Mouse (Mus musculus) kidney, embryonic 14.5 days (tissue): ENCODE results near the gene Cdkal1. TPM values are rescaled to one million over a fixed set of nuclear protein-coding genes. Genes with fewer than 3 reads are reported as not detected.

Source experiments
- ATAC-seq: fragments of 200-750 bp; cut with Nextera tagmentation; 2 replicates; pipeline ENCODE4 v1.8.0; 2017; ENCODE audit warnings: moderate number of reproducible peaks, mild to moderate bottlenecking, moderate TSS enrichment, moderate library complexity; ENCODE audit not compliant: low FRiP score, low TSS enrichment
- H3K27ac ChIP-seq: fragments of 300-500 bp; sonication (generic); 2 replicates; pipeline ENCODE4 v1.5.1; 2014; ENCODE audit warnings: low read depth, mild to moderate bottlenecking, low read length, moderate library complexity, mixed read lengths
- H3K27me3 ChIP-seq: fragments of 300-500 bp; sonication (generic); 2 replicates; pipeline ENCODE4 v1.6.1; 2014; ENCODE audit warnings: mild to moderate bottlenecking, low read length; ENCODE audit not compliant: control insufficient read depth, insufficient read depth
- H3K36me3 ChIP-seq: fragments of 300-500 bp; sonication (generic); 2 replicates; pipeline ENCODE4 v1.6.1; 2014; ENCODE audit warnings: low read length, mixed read lengths; ENCODE audit not compliant: control insufficient read depth, insufficient read depth
- H3K4me1 ChIP-seq: fragments of 300-500 bp; sonication (generic); 2 replicates; pipeline ENCODE4 v1.6.1; 2014; ENCODE audit warnings: low read length, mixed read lengths; ENCODE audit not compliant: control insufficient read depth, insufficient read depth
- H3K4me2 ChIP-seq: fragments of 300-500 bp; sonication (generic); replicated peaks from 2 replicates; pipeline ENCODE4 v1.6.1; 2014; ENCODE audit warnings: low read depth, mild to moderate bottlenecking, low read length
- H3K4me3 ChIP-seq: fragments of 300-500 bp; sonication (generic); 2 replicates; pipeline ENCODE4 v1.5.1; 2014; ENCODE audit warnings: mild to moderate bottlenecking, low read length
- H3K9ac ChIP-seq: fragments of 300-500 bp; sonication (generic); 2 replicates; pipeline ENCODE4 v1.6.1; 2014; ENCODE audit warnings: low read depth, mild to moderate bottlenecking, low read length, moderate library complexity
- H3K9me3 ChIP-seq: fragments of 300-500 bp; sonication (generic); 2 replicates; pipeline ENCODE4 v1.6.1; 2016; ENCODE audit warnings: low read length; ENCODE audit not compliant: control insufficient read depth
- WGBS: fragments of 180-500 bp; shearing (Covaris S2); extraction: QIAGEN DNeasy Blood & Tissue Kit; methylation state at CpG from one replicate; pipeline ENCODE4 v1.1.7; 2014; 5-methylcytosine and 5-hydroxymethylcytosine counted together
- polyA plus RNA-seq: library from polyadenylated mRNA; unstranded; fragments of >200 nt; fragmentation: Nextera tagmentation; extraction: Ambion mirVana; gene quantifications from 2 replicates; pipeline ENCODE4 v1.2.1, GENCODE M21; 2014

Gene Cdkal1
- polyA plus RNA-seq, 1 experiment from 2014 or later: 35.9 TPM

DNA sequence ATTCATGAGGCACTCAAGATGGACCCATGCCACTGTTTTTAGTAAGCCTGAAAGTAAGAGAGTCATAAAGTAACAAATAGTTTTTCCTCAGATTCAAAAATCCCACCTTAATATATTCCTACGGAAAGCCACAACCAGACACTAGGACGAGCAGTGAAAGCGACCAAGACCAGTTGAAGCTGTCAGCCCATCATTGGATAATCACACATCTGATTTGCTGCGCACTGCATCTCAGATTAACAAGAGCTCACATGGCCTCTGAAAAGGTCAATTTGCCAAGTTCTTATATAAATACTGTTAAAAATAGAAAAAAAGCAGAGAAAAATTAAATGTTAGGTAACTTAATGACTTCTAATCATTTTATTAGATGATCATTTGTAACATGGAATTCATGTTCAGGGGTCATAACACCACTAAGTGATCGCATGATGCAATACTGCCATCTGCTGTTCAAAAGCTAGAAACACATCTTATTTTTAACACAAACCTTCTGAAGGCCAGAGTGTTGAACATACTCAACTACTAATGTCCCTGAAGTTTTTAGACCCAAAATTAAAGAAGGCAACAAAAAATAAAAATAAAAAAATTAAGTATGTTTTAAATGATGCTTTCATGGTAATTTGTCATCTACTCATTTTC, 16.9 kb downstream of the Cdkal1 start:
- H3K27me3 ChIP-seq: no peaks in the 10 kb centered on the region
- no peak overlapping the region for H3K27ac ChIP-seq
- no peaks in the 10 kb centered on the region for H3K4me1 ChIP-seq
- H3K4me3 ChIP-seq: no peak overlapping the region
- H3K9ac ChIP-seq: no peak overlapping the region
- H3K36me3 ChIP-seq: peaks cover 26% of the 10 kb centered on the region
- 67% methylated on average over 5 of the region's 5 CpGs for WGBS
- ATAC-seq: 0 out of 2 replicates have a peak, but pooled peaks have one; percentile 35
- H3K4me2 ChIP-seq: no peak overlapping the region
- H3K9me3 ChIP-seq: no peaks in the 10 kb centered on the region

- no peaks in the 10 kb centered on the region for H3K9me3 ChIP-seq
- H3K4me1 ChIP-seq: no peaks in the 10 kb centered on the region
- H3K4me2 ChIP-seq: no peak overlapping the region
- H3K4me3 ChIP-seq: no peak overlapping the region
- ATAC-seq: no peak
- no peaks in the 10 kb centered on the region for H3K27me3 ChIP-seq
- WGBS: 38% methylated on average over 4 of the region's 4 CpGs
- no peak overlapping the region for H3K27ac ChIP-seq
- no peak overlapping the region for H3K9ac ChIP-seq
- peaks cover 18% of the 10 kb centered on the region for H3K36me3 ChIP-seq
These were observed 20.3 kb downstream of the Cdkal1 start for GRCm38 (mm10) chr13:29835170-29835569.

GRCm38 (mm10) chr13:29833751-29834150, 21.7 kb downstream of the Cdkal1 start:
- 82% methylated on average over 8 of the region's 8 CpGs for WGBS

DNA sequence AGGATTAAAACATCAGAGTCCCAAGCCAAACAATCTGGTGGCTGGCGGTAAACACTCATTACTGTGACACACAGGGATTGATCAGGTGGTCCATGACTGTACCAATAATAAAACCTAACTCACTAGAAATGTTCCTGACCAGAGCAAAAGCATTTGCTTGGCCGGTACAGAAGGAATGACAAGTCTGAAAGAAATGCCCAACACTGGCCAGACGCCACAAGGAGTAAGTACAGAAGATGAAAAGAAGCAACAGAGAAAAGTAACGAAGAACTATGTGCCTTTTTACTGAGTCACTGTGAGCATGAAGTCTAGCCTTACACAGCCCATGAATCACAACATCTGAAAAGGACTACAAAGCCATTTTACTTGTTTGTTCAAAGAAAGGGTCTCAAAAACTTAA, 24.3 kb downstream of the Cdkal1 start:
- WGBS: 92% methylated on average over 4 of the region's 4 CpGs
- no peaks in the 10 kb centered on the region for H3K27me3 ChIP-seq
- no peak overlapping the region for H3K4me3 ChIP-seq

More at GRCm38 (mm10) chr13:29833751-29834150, 21.7 kb downstream of the Cdkal1 start:
- Histone ChIP-seq H3K36me3 (peaks cover 18% of the 10 kb centered on the region), H3K4me2 (no peak overlapping the region), H3K27me3 (no peaks in the 10 kb centered on the region), H3K9ac (no peak overlapping the region), H3K4me1 (no peaks in the 10 kb centered on the region), H3K9me3 (no peaks in the 10 kb centered on the region), H3K27ac (no peak overlapping the region), H3K4me3 (no peak overlapping the region)
- ATAC-seq: no peak

DNA sequence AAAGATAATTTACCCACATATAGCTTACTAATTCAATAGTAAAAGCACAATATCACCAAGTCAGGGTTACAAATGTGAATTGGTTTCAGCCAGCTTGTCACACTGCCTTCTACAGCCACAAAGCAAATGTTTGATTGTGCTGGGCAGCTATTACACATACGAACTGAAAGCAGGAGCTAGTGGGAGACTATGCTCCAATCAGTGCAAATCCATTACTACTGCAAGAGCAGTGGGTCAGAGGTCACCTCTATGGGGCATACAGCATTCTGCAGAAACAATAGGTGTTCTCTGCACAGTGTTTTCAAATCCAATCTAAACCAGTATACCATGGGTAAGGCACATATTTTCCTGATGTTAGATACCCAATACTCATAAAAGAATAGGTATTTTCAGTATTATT, 27.4 kb downstream of the Cdkal1 start:
- ATAC-seq: no peak
- 67% methylated on average over 1 of the region's 1 CpGs for WGBS
- H3K4me2 ChIP-seq: no peak overlapping the region

More for the DNA sequence above, 24.3 kb downstream of the Cdkal1 start:
- Histone ChIP-seq H3K27ac (no peak overlapping the region), H3K36me3 (no peaks in the 10 kb centered on the region), H3K4me2 (no peak overlapping the region), H3K4me1 (no peaks in the 10 kb centered on the region), H3K9me3 (no peaks in the 10 kb centered on the region), H3K9ac (no peak overlapping the region)
- ATAC-seq: no peak

DNA sequence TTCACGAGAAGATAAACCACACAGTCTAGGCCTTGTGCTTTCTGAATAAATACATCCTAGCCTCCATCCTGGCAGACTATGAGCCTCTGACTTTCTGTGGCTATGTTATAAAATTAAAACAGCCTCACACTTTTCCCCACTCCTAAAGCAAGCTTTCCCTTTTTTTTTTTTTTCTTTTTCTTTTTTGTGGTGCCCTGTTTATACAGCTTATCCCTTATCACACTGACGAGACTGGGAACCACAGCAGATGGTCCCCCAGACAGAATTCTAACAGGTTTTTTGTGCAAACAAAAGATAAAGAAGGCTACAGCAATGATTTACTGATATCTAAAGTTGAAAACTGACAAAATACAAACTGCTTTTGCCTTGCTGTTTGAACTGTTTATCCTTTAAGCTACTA, 29.0 kb downstream of the Cdkal1 start:
- Histone ChIP-seq H3K36me3 (no peaks in the 10 kb centered on the region), H3K4me3 (no peak overlapping the region), H3K27me3 (no peaks in the 10 kb centered on the region), H3K9me3 (no peaks in the 10 kb centered on the region), H3K4me2 (no peak overlapping the region), H3K9ac (no peak overlapping the region), H3K27ac (no peak overlapping the region), H3K4me1 (no peaks in the 10 kb centered on the region)
- no peak for ATAC-seq
- WGBS: 68% methylated on average over 2 of the region's 2 CpGs

More for the DNA sequence above, 27.4 kb downstream of the Cdkal1 start:
- no peaks in the 10 kb centered on the region for H3K36me3 ChIP-seq
- no peak overlapping the region for H3K4me3 ChIP-seq
- H3K9me3 ChIP-seq: no peaks in the 10 kb centered on the region
- no peak overlapping the region for H3K27ac ChIP-seq
- H3K4me1 ChIP-seq: no peaks in the 10 kb centered on the region
- no peaks in the 10 kb centered on the region for H3K27me3 ChIP-seq
- no peak overlapping the region for H3K9ac ChIP-seq

GRCm38 (mm10) chr13:29826041-29826440, 29.4 kb downstream of the Cdkal1 start:
- no peak for ATAC-seq
- Histone ChIP-seq H3K4me2 (no peak overlapping the region), H3K36me3 (no peaks in the 10 kb centered on the region), H3K4me1 (no peaks in the 10 kb centered on the region), H3K9ac (no peak overlapping the region), H3K27me3 (no peaks in the 10 kb centered on the region), H3K27ac (no peak overlapping the region), H3K9me3 (no peaks in the 10 kb centered on the region), H3K4me3 (no peak overlapping the region)

DNA sequence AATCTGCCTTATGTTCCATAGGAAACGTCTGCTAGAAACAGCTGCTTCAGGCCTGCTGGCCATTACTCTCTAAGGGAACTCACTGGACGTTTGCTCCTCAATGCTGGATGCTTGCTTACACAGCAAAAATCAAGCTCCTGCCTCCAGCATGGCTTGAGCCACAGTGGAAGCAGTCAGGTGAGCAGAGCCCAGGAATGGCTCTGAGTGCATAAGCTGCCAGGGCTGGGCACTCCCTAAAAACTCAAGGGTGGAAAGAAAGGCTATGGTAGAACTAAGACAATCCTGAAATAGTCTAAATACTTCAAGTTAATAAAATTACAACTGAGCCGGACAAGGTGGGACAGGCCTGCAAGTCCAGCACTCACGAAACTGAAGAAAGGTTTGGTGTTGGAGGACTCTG, 30.7 kb downstream of the Cdkal1 start:
- Histone ChIP-seq H3K27ac (no peak overlapping the region), H3K9me3 (no peaks in the 10 kb centered on the region), H3K36me3 (no peaks in the 10 kb centered on the region), H3K4me1 (no peaks in the 10 kb centered on the region), H3K4me2 (no peak overlapping the region), H3K4me3 (no peak overlapping the region), H3K9ac (no peak overlapping the region), H3K27me3 (no peaks in the 10 kb centered on the region)
- WGBS: 80% methylated on average over 4 of the region's 4 CpGs
- ATAC-seq: no peak

- H3K4me2 ChIP-seq: no peak overlapping the region
- no peak for ATAC-seq
- no peak overlapping the region for H3K4me3 ChIP-seq
- WGBS: 79% methylated on average over 8 of the region's 8 CpGs
- H3K36me3 ChIP-seq: no peaks in the 10 kb centered on the region
- no peaks in the 10 kb centered on the region for H3K4me1 ChIP-seq
- H3K27ac ChIP-seq: no peak overlapping the region
- no peaks in the 10 kb centered on the region for H3K9me3 ChIP-seq
- no peaks in the 10 kb centered on the region for H3K27me3 ChIP-seq
- H3K9ac ChIP-seq: no peak overlapping the region
These were observed 31.1 kb downstream of the Cdkal1 start for GRCm38 (mm10) chr13:29824326-29824725.
